Mouse (Mus musculus) heart, adult 2 months (tissue): ENCODE data around the gene Csf3r.

Experiments
- CTCF ChIP-seq: fragments of 200-600 bp; IDR thresholded peaks from 2 replicates; pipeline ENCODE4 v1.8.1; 2022; ENCODE audit warnings: antibody characterized with exemption, mild to moderate bottlenecking, moderate library complexity
- EP300 ChIP-seq: fragments of 200-500 bp; IDR thresholded peaks from 2 replicates; pipeline ENCODE4 v1.6.1; 2011; ENCODE audit warnings: low read depth, low read length, control low read depth; ENCODE audit not compliant: insufficient read depth
- POLR2A ChIP-seq: fragments of 200-500 bp; IDR thresholded peaks from 2 replicates; pipeline ENCODE4 v1.6.1; 2011; ENCODE audit warnings: mild to moderate bottlenecking, low read depth, low read length, control low read depth; ENCODE audit not compliant: insufficient read depth

DNA sequence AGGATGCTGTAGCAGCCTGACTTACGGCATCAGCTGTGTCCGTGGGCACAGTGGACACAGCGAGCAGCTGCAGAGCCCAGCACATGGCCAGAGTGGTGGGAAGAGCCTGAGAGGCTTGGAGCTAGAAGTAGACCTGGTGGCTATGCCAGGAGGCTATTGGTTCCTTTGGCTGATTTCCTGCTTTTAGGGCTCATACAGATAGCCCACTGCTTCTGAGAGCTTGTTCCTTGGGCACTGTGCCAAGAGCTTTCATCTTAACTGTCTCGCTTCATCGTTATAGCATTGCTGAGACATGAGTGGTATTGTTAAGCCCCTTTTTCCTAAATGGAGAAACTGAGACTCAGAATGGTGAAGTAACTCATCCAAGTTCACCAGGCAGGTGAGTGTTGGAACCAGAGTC is 1.5 kb downstream of the Csf3r start:
- TF ChIP-seq CTCF: no peak
- TF ChIP-seq POLR2A: no peak
- no peak for TF ChIP-seq EP300
